Mouse (Mus musculus): ENCODE measurements around the gene Cdc42ep1.

- TF ChIP-seq CHD1 (IDR thresholded peaks at IDR 0.05; ENCODE audit: low read depth, low read length) (no peak), EP300 (IDR thresholded peaks at IDR 0.05; ENCODE audit: low read depth in 1 of 2, low read length in 2 of 2) (no peak), CTCF (IDR thresholded peaks at IDR 0.05 in 2 of 3, conservative IDR thresholded peaks at IDR 0.05 in 1 of 3; ENCODE audit: control insufficient read depth in 1 of 3, insufficient read depth in 1 of 3, low read depth in 2 of 3, low read length in 3 of 3, poor library complexity in 1 of 3, severe bottlenecking in 1 of 3) (no peak), POLR2AphosphoS2 (IDR thresholded peaks at IDR 0.05; ENCODE audit: low read length) (no peak), GATA1 (IDR thresholded peaks at IDR 0.05; ENCODE audit: low read depth, low read length) (no peak), KAT2A (conservative IDR thresholded peaks at IDR 0.05; ENCODE audit: low read depth, low read length) (no peak), USF2 (IDR thresholded peaks at IDR 0.05; ENCODE audit: borderline replicate concordance in 1 of 2, insufficient read depth in 1 of 2, low read depth in 1 of 2, low read length in 2 of 2) (no peak), MAZ (IDR thresholded peaks at IDR 0.05; ENCODE audit: low read depth, low read length) (no peak), POLR2A (IDR thresholded peaks at IDR 0.05; ENCODE audit: control insufficient read depth in 1 of 2, insufficient read depth in 1 of 2, low read depth in 1 of 2, low read length in 2 of 2, poor library complexity in 1 of 2) (no peak), UBTF (IDR thresholded peaks at IDR 0.05; ENCODE audit: borderline replicate concordance, insufficient read depth, low read depth, low read length) (no peak), MAX (IDR thresholded peaks at IDR 0.05; ENCODE audit: low read length) (no peak), MYC (IDR thresholded peaks at IDR 0.05; ENCODE audit: low read depth, low read length) (no peak), MAFK (IDR thresholded peaks at IDR 0.05; ENCODE audit: borderline replicate concordance, low read depth, low read length) (no peak), SIN3A (IDR thresholded peaks at IDR 0.05; ENCODE audit: low read length) (no peak)
These were observed 46.0 kb upstream of the Cdc42ep1 start for GRCm38 (mm10) chr15:78796196-78797059.

Data from MEL (cell line).